Mouse (Mus musculus) embryonic fibroblast, embryonic 13.5 days (primary cell): ENCODE measurements at regions not wholly inside any gene's neighbourhood (a gene's known extent, or its start where the extent isn't known, plus 50 kb on each side); places are given as distances from the start of the nearest gene placed in this dataset.

Experiments
- H3K27ac ChIP-seq: 2 replicates; pipeline ENCODE4 v1.5.1; 2012; ENCODE audit warnings: low read length, control low read depth, inconsistent platforms; ENCODE audit not compliant: insufficient read depth
- H3K4me1 ChIP-seq: 2 replicates; pipeline ENCODE4 v1.6.1; 2011; ENCODE audit warnings: low read length; ENCODE audit not compliant: control insufficient read depth, insufficient read depth
- H3K4me3 ChIP-seq: 2 replicates; pipeline ENCODE4 v1.5.1; 2011; ENCODE audit warnings: mild to moderate bottlenecking, control low read depth, low read length; ENCODE audit not compliant: insufficient read depth
- CTCF ChIP-seq: IDR thresholded peaks from 2 replicates; pipeline ENCODE4 v1.5.1; 2011; ENCODE audit warnings: mild to moderate bottlenecking, control low read depth, low read length, moderate library complexity, borderline replicate concordance; ENCODE audit not compliant: insufficient read depth
- POLR2A ChIP-seq: IDR thresholded peaks from 2 replicates; pipeline ENCODE4 v1.6.1; 2011; ENCODE audit warnings: low read depth, mild to moderate bottlenecking, control low read depth, low read length, moderate library complexity

DNA sequence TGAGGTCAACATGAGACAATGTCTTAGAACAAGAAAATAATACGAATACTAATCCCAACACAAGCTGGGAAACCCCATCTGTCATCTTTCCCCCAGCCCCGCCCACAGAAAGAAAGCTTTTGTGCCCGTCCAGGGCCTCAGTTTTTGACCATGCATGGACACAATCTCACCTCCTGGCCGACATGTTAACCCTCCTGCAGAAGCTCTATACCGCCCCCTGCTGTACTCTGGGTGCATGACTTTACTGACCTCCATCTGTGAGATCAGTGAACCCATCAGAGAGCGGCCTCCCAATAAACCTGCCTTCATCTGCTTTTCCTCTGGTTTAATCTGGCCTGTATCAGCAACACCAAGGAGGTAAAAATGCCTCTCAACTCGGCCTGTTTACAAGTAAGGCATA lies 109.6 kb upstream of the Tbc1d5 start:
- H3K27ac ChIP-seq = no peak overlapping the region
- no peaks in the 10 kb centered on the region for H3K4me1 ChIP-seq
- TF ChIP-seq CTCF = no peak
- TF ChIP-seq POLR2A = no peak
- no peak overlapping the region for H3K4me3 ChIP-seq

- H3K27ac ChIP-seq = no peak overlapping the region
- TF ChIP-seq POLR2A (no peak), CTCF (no peak)
- H3K4me1 ChIP-seq = no peaks in the 10 kb centered on the region
- no peak overlapping the region for H3K4me3 ChIP-seq
Observed at GRCm38 (mm10) chr17:51287878-51288277, 108.7 kb upstream of the Tbc1d5 start.

DNA sequence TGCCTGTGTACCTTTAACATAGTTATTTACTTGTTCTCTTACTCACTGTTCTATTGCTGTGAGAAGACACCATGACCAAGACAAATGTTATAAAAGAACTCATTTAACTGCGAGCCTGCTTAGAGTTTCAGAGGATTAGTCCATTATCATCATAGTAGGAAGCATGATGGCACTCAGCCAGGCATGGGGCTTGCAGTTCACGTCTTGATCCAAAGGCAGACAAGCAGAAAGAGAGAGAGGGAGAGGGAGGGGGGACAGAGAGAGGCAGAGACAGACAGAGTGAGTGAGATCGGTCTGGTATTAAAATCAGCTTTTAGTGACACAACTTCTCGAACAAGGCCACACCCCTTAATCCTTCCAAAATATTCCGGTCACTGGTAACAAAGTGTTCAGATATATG lies 106.2 kb upstream of the Tbc1d5 start:
- TF ChIP-seq POLR2A = no peak
- no peak for TF ChIP-seq CTCF
- H3K4me3 ChIP-seq = no peak overlapping the region
- H3K27ac ChIP-seq = no peak overlapping the region
- no peaks in the 10 kb centered on the region for H3K4me1 ChIP-seq

DNA sequence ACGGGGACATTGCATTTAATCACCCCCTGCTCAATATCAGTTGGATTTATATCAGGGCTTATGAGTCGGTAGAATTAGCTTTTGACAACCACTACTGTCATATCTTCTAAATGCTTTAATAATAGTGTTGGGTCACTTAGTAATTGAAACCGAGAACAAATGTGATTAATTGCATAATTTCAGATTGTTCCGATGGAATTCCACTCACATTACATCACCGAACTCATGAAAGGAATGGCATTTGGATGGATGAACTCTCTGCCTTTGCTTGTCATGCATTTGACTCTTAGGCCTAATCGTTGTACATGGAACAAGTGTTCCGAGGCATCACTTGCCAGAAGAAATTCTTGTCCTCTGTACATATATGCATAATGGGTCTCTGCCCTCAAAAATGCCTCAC lies 99.6 kb upstream of the Tbc1d5 start:
- Histone ChIP-seq H3K27ac (no peak overlapping the region), H3K4me3 (no peak overlapping the region), H3K4me1 (no peaks in the 10 kb centered on the region)
- no peak for TF ChIP-seq POLR2A
- TF ChIP-seq CTCF = no peak

GRCm38 (mm10) chr17:51278094-51278493 lies 98.9 kb upstream of the Tbc1d5 start:
- TF ChIP-seq POLR2A (no peak), CTCF (no peak)
- H3K4me1 ChIP-seq = no peaks in the 10 kb centered on the region
- no peak overlapping the region for H3K27ac ChIP-seq
- H3K4me3 ChIP-seq = no peak overlapping the region

DNA sequence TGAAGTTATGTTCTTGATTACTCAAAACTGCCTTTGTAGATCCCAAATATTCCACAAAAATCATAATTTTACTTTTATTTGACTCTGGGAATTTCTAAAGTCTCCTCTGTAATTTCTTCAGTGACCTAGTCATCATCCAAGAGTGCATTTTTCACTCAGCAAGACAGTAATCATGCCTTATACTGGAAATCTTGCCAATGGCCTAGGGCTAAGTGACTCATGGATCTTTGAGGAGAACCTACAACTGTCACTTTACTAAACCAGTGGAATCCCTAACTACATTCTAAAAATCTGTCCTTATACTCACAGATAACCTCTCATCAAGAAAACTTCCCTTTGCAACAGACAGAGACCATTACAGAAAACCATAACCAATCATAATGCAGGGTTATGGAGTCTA lies 98.0 kb upstream of the Tbc1d5 start:
- Histone ChIP-seq H3K27ac (no peak overlapping the region), H3K4me1 (no peaks in the 10 kb centered on the region), H3K4me3 (no peak overlapping the region)
- TF ChIP-seq CTCF = no peak
- TF ChIP-seq POLR2A = no peak

DNA sequence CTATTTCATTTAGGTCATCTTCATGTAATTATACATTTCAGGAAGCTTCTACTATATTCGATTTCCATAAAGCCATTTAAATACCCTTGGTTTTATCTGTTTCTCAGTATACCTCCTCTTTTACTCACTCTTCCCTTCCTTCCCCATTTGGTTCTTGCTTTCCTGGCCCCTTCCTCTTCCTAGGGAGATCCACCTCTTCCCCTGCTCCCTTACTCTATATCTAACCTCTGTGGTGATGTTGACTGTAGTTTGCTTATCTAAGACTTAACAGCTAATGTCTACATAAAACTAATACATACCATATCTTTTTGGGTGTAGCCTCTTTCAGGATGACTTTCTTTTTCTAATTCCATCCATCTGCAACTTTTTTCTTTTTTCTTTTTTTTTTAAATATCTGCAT lies 92.9 kb upstream of the Tbc1d5 start:
- no peak overlapping the region for H3K4me3 ChIP-seq
- no peak for TF ChIP-seq POLR2A
- no peaks in the 10 kb centered on the region for H3K4me1 ChIP-seq
- H3K27ac ChIP-seq = no peak overlapping the region

- H3K27ac ChIP-seq = no peak overlapping the region
- H3K4me3 ChIP-seq = no peak overlapping the region
- no peaks in the 10 kb centered on the region for H3K4me1 ChIP-seq
- no peak for TF ChIP-seq POLR2A
- TF ChIP-seq CTCF = no peak
Observed at GRCm38 (mm10) chr17:51262946-51263345, 83.8 kb upstream of the Tbc1d5 start.

- Histone ChIP-seq H3K4me3 (no peak overlapping the region), H3K4me1 (no peaks in the 10 kb centered on the region), H3K27ac (no peak overlapping the region)
- no peak for TF ChIP-seq CTCF
- no peak for TF ChIP-seq POLR2A
Observed at GRCm38 (mm10) chr17:51262404-51262803, 83.3 kb upstream of the Tbc1d5 start.

- Histone ChIP-seq H3K4me3 (no peak overlapping the region), H3K27ac (no peak overlapping the region), H3K4me1 (no peaks in the 10 kb centered on the region)
- TF ChIP-seq CTCF (no peak), POLR2A (no peak)
Observed at GRCm38 (mm10) chr17:51258316-51258715, 79.2 kb upstream of the Tbc1d5 start.

- Histone ChIP-seq H3K27ac (no peak overlapping the region), H3K4me1 (no peaks in the 10 kb centered on the region), H3K4me3 (no peak overlapping the region)
- TF ChIP-seq POLR2A = no peak
- TF ChIP-seq CTCF = no peak
Observed at GRCm38 (mm10) chr17:51248543-51248942, 69.4 kb upstream of the Tbc1d5 start.
